Mouse (Mus musculus) left cerebral cortex, postnatal 4 days (tissue): ENCODE measurements around the gene H2afy2. TPM values are rescaled to one million over a fixed set of nuclear protein-coding genes. Genes with fewer than 3 reads are reported as not detected.

Experiments used
- DNase-seq: peaks from one replicate; pipeline ENCODE4 v3.0.0-alpha.2; 2022
- intact Hi-C: fragments of 180-260 bp; cut with DNase I; formaldehyde crosslinking; loops from one replicate; pipeline ENCODE4 v1.15.1; 2025
- total RNA-seq, 2 experiments: library from RNA; stranded (reverse); gene quantifications; 2 replicates each; pipeline ENCODE4 v1.2.3; 2021

The H2afy2 gene
- total RNA-seq, 2 experiments from 2014 or later, result 124 to 126 TPM

DNA sequence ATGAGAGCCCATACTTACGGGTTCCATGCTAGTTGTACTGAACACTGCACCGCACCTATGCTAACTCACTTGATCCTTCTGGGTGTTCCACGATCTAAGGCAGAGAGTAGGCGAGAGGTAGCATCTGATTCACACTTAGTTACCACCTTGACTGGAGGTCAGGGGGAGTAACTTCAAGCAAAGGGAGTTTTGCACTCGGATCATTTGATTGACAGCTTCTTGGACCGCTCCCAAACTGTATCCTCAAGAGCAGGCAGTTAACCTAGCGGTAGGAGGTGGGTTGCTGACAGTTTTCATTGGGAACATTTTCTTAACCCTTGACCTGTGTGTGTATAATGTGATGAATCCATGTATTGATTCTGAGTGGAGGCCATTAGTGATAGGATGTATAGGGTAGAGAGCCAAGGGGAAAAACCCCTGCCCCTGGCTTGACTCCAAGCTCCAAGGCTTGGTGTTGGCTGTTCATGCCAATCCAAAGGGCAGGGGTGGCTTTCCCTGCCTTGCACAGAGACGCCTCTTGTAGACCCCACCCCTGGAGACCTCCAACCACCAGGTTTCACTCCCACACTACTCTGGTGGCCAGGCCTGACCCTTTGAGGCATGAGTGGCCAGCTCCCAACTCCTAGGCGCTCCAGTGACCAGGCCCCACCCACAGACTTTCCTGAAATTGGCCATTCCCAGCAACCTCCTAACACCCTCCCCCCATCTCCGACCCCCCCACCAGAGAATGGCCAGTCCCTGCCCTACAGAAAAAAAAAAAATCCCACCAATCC, 3.8 kb upstream of the H2afy2 start:
- intact Hi-C loops, result no loop called here
- no peak for DNase-seq

DNA sequence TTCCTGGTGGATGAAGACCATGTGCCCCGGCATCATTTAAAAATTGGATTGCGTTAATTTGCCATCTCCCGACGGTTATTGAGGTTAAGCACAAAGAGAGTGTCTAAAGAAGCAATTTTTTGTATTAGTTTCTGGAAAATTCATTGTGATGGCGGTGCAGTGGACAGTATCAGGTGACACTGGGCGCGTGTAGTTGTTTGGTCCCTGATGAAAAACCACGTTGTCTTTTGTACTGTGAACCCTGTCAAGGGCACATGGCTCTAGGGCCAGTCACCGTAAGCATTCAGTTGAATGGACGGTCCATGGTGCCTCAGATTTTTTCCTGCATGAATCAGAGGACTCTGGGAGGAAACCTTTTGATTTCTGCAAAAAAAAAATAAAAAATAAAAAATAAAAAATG, 467 bp upstream of the H2afy2 start:
- no peak for DNase-seq
- intact Hi-C loops, result no loop called here

DNA sequence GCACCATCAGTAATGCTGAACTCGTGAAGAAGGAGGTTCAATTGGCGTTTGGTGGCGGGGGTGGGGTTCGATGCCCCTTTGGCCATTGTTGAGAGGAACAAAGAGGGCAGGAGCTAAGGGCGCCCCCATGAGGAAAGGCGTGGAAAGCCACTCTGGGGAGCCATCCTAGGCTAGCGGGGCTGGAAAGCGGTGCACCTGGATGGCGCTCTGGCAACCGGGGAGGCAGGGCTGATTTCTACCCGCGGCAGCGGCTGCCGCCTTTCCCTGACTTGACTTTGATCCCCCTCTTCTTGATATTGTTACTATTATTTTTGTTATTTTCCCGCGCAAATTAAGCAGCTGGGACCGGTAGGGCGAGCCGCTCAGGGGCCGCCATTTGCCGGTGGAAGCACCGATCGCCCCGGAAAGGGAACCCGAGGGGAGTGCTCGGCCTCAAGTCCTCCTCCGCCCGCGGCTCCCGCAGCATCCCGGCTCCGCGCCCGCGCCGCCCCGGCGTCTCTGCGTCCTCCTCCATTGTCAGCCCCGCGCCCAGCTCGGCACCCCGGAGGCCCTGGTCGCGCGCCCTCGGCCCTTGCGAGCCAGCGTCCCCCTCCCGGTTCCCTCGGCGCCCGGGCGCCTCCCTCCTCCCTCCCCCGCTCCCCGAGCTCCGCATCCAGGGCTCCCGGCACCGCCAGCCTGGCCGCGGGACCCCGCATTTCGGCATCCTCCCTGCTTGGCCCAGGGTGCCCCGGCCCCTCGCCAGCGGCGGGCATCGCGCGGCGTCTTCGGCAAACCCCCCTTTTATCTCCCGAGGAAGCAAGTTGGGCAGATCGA, 942 bp downstream of the H2afy2 start:
- intact Hi-C loops, result no loop called here
- peak; percentile 73 for DNase-seq

- intact Hi-C loops, result no loop called here
- DNase-seq, result no peak
Measured at GRCm38 (mm10) chr10:61781461-61782128, 2.4 kb downstream of the H2afy2 start.

DNA sequence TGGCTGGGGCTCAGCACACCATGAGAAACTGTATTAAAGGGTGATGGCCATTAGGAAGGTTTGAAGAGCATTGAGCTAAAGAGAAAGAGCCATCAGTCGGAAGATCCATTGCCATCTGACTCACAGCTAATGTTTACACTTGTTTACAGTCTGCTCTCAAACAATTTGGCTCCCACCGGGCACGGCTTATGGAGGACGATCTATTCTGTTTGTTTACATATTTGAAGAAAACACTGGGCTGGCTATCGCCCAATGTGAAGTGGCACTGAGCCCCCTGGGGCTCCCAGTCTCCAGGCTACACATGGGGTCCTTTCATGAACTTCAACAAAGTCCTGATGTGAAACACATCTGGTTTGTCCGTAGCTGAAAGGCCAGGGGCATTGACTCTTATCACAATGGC, 17.1 kb downstream of the H2afy2 start:
- intact Hi-C loops, result no loop called here

GRCm38 (mm10) chr10:61765558-61765957, 18.4 kb downstream of the H2afy2 start:
- intact Hi-C loops, result no loop called here
- no peak for DNase-seq

More for the DNA sequence above, 17.1 kb downstream of the H2afy2 start:
- DNase-seq, result no peak

DNA sequence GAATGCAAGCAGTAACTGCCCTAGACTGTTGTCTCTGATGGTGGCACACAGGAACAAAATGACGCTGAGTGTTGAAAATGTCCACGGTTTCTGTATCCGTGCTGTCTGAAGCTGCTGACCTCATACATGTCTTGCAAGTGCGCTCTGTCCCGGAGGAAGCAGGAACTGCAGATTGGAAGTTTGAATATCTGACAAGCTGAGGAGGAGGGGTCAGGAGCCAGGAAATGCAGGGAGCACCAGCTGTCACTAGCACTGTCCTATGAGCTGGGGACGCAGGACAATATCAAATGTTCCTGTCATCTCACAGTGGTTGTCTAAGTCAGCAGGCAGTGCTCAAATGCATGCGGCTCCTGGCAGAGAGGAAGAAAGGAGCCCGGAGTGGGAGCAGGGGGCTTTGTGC, 19.3 kb downstream of the H2afy2 start:
- no peak for DNase-seq
- intact Hi-C loops, result no loop called here

DNA sequence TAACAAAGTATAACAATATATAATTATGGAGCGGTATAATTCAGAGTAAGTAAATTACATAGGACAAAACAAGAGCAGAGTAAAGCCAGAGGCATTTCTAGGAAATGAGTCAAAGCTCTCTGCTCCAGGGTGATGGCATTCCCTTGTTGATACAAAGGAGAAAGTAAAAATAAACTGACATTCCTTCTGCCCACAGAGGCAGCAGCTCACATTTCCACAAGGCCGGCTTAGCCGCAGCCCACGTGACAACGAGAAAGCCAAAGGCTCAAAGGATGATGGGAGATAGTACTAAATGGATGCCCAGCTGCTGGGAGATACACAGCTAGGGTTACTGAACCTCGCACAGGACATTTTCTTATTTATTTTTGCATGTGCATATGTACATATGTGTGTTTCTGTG, 24.1 kb downstream of the H2afy2 start:
- DNase-seq, result no peak

DNA sequence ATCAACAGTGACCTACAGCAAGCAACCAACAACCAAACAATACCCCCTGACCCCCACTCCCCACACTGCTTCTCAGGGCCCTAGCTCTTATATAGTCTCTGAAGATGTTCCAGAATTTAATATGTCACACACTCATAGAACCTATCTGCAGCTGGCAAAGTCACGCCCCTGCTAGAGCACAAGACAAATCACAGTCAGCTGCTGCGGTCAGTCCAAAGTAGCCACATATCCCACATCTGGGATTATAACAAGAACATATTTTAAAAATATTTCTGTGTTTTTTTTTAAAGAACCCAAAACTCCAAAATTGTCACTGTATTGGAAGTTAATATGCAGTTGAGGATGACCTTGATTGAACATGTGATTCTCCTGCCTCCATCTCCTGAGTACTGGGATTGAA, 25.0 kb downstream of the H2afy2 start:
- DNase-seq, result no peak
- intact Hi-C loops, result no loop called here

More for the DNA sequence above, 24.1 kb downstream of the H2afy2 start:
- intact Hi-C loops, result no loop called here

DNA sequence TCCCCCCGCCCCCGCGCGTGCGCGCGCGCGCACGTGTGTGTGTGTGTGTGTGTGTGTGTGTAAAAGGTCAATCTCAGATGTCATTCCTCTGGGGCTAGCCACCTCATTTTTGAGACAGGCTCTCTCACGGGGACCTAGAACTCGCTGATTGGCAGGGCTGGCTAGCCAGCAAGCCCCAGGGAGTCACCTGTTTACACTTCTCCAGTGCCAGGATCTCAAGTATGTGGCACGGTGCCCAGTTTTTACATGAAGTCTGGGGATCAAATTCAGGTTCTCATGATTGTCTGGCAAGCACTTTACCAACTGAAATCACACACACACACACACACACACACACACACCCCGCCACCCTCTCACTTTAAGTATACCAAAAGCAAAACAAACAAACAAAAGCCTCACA, 26.9 kb downstream of the H2afy2 start:
- no peak for DNase-seq

GRCm38 (mm10) chr10:61753071-61753470, 30.9 kb downstream of the H2afy2 start:
- intact Hi-C loops, result no loop called here
- no peak for DNase-seq

More for the DNA sequence above, 26.9 kb downstream of the H2afy2 start:
- intact Hi-C loops, result no loop called here

DNA sequence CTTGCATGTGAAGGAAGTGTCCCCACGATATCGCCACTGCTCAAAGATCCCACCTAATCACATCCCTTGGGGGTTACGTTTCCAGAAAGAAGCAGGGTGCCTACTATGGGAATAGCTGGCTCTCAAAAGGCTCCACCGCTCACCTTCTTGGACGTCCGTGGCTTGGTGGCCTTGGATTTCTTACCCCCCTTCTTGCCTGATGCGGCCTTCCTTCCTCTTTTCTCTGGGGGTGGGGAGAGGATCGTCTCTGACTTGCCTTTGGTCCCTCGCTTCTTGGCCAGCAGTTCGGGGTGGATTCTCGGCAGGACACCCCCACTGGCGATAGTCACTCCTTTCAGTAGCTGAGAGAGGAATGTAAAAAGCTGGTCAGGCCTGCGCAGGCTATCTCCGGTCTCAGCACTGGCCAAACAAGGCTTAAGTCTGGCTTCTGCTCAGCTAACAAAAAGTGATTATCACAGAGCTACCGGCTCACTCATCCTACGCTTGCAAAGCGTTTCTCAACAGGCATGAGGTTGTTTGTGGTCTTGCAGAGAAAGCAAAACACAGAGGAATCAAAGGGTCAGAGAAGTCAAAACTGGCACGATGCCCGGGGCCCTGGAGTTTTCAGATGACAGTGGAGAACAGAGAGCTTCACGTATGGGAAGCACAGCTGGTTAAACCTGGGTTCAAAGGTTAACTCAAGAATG, 32.3 kb downstream of the H2afy2 start:
- DNase-seq, result no peak
- intact Hi-C loops, result no loop called here

- intact Hi-C loops, result no loop called here
- no peak for DNase-seq
Measured at GRCm38 (mm10) chr10:61750014-61750413, 33.9 kb downstream of the H2afy2 start.

- peak; percentile 40 for DNase-seq
- intact Hi-C loops, result no loop called here
Measured at GRCm38 (mm10) chr10:61747302-61747701, 36.6 kb downstream of the H2afy2 start.

- peak; percentile 46 for DNase-seq
- intact Hi-C loops, result no loop called here
Measured at GRCm38 (mm10) chr10:61745133-61745532, 38.8 kb downstream of the H2afy2 start.

DNA sequence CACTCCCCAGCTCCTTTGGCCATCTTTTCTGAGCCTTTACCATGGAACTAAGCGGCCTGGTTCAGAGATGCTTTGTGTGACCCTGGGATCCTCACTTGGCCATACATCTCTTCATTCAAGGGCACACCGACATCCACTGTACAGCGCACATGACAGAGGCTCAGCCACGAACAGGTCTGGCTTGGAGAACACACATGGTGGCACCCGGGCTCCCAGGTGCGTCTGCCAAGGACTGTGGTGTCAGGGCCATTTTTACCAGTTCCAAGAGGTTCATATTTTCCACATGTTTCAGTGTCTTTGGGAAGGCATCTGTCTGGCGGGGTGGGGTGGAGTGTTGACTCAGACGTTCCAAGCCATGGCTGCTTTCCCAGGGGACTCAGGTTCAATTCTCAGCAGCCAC, 41.6 kb downstream of the H2afy2 start:
- no peak for DNase-seq
- intact Hi-C loops, result no loop called here

DNA sequence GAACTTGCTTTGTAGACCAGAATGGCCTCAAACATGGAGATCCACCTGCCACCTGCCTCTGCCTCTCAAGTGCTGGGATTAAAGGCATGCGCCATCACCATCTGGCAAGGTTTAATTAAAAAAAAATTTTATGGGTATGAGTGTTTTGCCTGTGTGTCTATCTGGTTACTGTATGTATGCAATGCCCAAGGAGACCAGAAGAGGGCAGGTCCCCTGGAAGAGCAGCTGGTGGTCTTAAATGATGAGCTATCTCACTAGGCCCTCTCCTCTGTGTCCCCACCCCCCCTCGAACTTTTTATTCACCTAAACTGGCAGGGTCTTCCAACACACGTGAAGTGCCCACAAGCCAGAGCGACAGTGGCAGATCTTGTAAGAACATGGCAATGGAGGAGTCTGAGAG, 42.1 kb downstream of the H2afy2 start:
- no peak for DNase-seq

DNA sequence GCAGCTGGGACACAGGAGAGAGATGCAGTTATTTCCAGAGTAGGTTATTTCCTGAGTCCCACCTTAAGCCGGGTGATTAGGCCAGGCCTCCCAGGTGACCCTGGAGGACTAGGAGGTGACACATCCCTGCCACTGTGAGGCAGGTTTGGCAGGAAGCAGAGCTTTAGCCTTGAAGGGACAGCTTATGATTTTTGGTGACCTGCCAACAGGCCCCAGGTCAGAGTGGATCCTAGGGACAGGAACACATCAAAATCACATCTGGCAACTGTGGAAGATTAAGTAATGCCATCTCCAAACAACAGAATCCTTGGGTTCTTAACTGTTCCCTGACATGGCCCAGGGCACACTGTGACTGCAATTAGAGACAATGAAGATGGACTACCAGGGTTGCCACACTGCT, 42.6 kb downstream of the H2afy2 start:
- intact Hi-C loops, result no loop called here

More for the DNA sequence above, 42.1 kb downstream of the H2afy2 start:
- intact Hi-C loops, result no loop called here

DNA sequence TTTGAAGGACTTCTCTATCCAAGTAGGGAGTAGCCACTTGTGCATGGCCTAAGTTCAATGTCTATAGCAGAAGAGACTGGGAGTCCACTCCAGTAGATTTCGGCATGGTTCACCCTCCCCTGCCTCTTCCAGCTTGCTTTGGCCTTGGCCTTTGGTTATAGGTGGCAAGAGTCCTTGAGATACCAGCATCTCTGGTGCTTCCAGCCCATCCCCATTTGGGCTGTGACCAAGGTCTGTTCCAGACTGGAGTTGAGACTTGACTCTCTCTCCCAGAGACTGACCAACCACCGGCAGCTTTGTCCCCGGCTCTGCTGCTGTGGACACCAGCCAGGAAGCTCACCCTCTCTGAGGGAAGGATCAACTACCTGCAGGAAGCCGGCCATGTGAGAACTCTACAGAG, 45.8 kb downstream of the H2afy2 start:
- no peak for DNase-seq
- intact Hi-C loops, result no loop called here

More for the DNA sequence above, 42.6 kb downstream of the H2afy2 start:
- DNase-seq, result no peak

- intact Hi-C loops, result no loop called here
- DNase-seq, result no peak
Measured at GRCm38 (mm10) chr10:61737537-61737936, 46.4 kb downstream of the H2afy2 start.

- no peak for DNase-seq
Measured at GRCm38 (mm10) chr10:61736671-61737078, 47.3 kb downstream of the H2afy2 start.

More at GRCm38 (mm10) chr10:61736671-61737078, 47.3 kb downstream of the H2afy2 start:
- intact Hi-C loops, result no loop called here
